Mouse (Mus musculus) olfactory bulb, adult 2 months (tissue): ENCODE results near the gene Gm3404.
"Not testable (repeated sequence)": the region's sequence is repeated elsewhere in the genome, so short reads cannot be mapped to it uniquely, and the experiment has no call there.

Source experiments
- CTCF ChIP-seq: fragments of 200-500 bp; IDR thresholded peaks from 2 replicates; pipeline ENCODE4 v1.5.1; 2012; ENCODE audit warnings: low read depth, mild to moderate bottlenecking, low read length, moderate library complexity; ENCODE audit not compliant: insufficient read depth
- POLR2A ChIP-seq: fragments of 200-500 bp; IDR thresholded peaks from 2 replicates; pipeline ENCODE4 v1.6.1; 2012; ENCODE audit warnings: mild to moderate bottlenecking, low read depth, low read length, moderate library complexity; ENCODE audit not compliant: insufficient read depth

GRCm38 (mm10) chr5:146555836-146556235 is 30.2 kb downstream of the Gm3404 start, which contains the start of gene Gm3415:
- not testable (repeated sequence) for TF ChIP-seq POLR2A, CTCF
